Mouse (Mus musculus) heart, embryonic 13.5 days (tissue): Measurements from ENCODE around the gene Ap1s3. TPM values are rescaled to one million over a fixed set of nuclear protein-coding genes. Genes with fewer than 3 reads are reported as not detected.
"Not testable (repeated sequence)": the region's sequence is repeated elsewhere in the genome, so short reads cannot be mapped to it uniquely, and the experiment has no call there.

ENCODE experiments used
- ATAC-seq: fragments of 200-750 bp; cut with Nextera tagmentation; 2 replicates; pipeline ENCODE4 v1.8.0; 2017; ENCODE audit warnings: moderate TSS enrichment; ENCODE audit not compliant: insufficient number of reproducible peaks, low FRiP score, low TSS enrichment; ENCODE audit errors: extremely low read depth
- H3K27ac ChIP-seq: fragments of 300-500 bp; sonication (generic); replicated peaks from 2 replicates; pipeline ENCODE4 v1.5.1; 2015; ENCODE audit warnings: moderate library complexity, mild to moderate bottlenecking, inconsistent platforms
- H3K27me3 ChIP-seq: fragments of 300-500 bp; sonication (generic); replicated peaks from 2 replicates; pipeline ENCODE4 v1.6.1; 2015; ENCODE audit warnings: mild to moderate bottlenecking, inconsistent platforms
- H3K36me3 ChIP-seq: fragments of 300-500 bp; sonication (generic); 2 replicates; pipeline ENCODE4 v1.6.1; 2015; ENCODE audit warnings: mild to moderate bottlenecking, inconsistent platforms
- H3K4me1 ChIP-seq: fragments of 300-500 bp; sonication (generic); 2 replicates; pipeline ENCODE4 v1.6.1; 2015; ENCODE audit warnings: inconsistent platforms
- H3K4me2 ChIP-seq: fragments of 300-500 bp; sonication (generic); 2 replicates; pipeline ENCODE4 v1.6.1; 2015; ENCODE audit warnings: inconsistent platforms, mild to moderate bottlenecking, moderate library complexity
- H3K4me3 ChIP-seq: fragments of 300-500 bp; sonication (generic); 2 replicates; pipeline ENCODE4 v1.5.1; 2015; ENCODE audit warnings: moderate library complexity, mild to moderate bottlenecking, inconsistent platforms
- H3K9ac ChIP-seq: fragments of 300-500 bp; sonication (generic); 2 replicates; pipeline ENCODE4 v1.6.1; 2015; ENCODE audit warnings: inconsistent platforms, mild to moderate bottlenecking, moderate library complexity
- H3K9me3 ChIP-seq: fragments of 300-500 bp; sonication (generic); 2 replicates; pipeline ENCODE4 v1.6.1; 2016; ENCODE audit warnings: inconsistent platforms
- WGBS: fragments of 180-500 bp; shearing (Covaris S2); methylation state at CpG from one replicate; pipeline ENCODE4 v1.1.7; 2015; ENCODE audit warnings: mixed read lengths; 5-methylcytosine and 5-hydroxymethylcytosine counted together
- polyA plus RNA-seq: library from polyadenylated mRNA; unstranded; fragments of >200 nt; fragmentation: Nextera tagmentation; extraction: Ambion mirVana; gene quantifications from 2 replicates; pipeline ENCODE4 v1.2.1, GENCODE M21; 2015

Gene Ap1s3
- polyA plus RNA-seq, 1 experiment from 2014 or later: 0.13 TPM

GRCm38 (mm10) chr1:79631521-79631920, 40.3 kb downstream of the Ap1s3 start:
- ATAC-seq: no peak
- Histone ChIP-seq H3K4me1 (no peaks in the 10 kb centered on the region), H3K27ac (no peak overlapping the region), H3K36me3 (no peaks in the 10 kb centered on the region), H3K4me3 (no peak overlapping the region), H3K4me2 (no peak overlapping the region), H3K9ac (no peak overlapping the region), H3K27me3 (no peaks in the 10 kb centered on the region), H3K9me3 (no peaks in the 10 kb centered on the region)
- WGBS: 83% methylated on average over 4 of the region's 4 CpGs

GRCm38 (mm10) chr1:79629726-79630125, 42.0 kb downstream of the Ap1s3 start:
- Histone ChIP-seq H3K9ac (no peak overlapping the region), H3K9me3 (no peaks in the 10 kb centered on the region), H3K4me1 (no peaks in the 10 kb centered on the region), H3K4me3 (no peak overlapping the region), H3K27me3 (no peaks in the 10 kb centered on the region), H3K27ac (no peak overlapping the region), H3K4me2 (no peak overlapping the region), H3K36me3 (no peaks in the 10 kb centered on the region)
- 50% methylated on average over 5 of the region's 5 CpGs for WGBS
- ATAC-seq: no peak

GRCm38 (mm10) chr1:79626140-79626539, 45.6 kb downstream of the Ap1s3 start:
- no peak for ATAC-seq
- Histone ChIP-seq H3K27me3 (no peaks in the 10 kb centered on the region), H3K9ac (no peak overlapping the region), H3K27ac (no peak overlapping the region), H3K9me3 (no peaks in the 10 kb centered on the region), H3K4me1 (no peaks in the 10 kb centered on the region), H3K4me3 (no peak overlapping the region), H3K36me3 (no peaks in the 10 kb centered on the region), H3K4me2 (no peak overlapping the region)
- WGBS: 53% methylated on average over 4 of the region's 4 CpGs

GRCm38 (mm10) chr1:79619434-79619833, 52.3 kb downstream of the Ap1s3 start:
- H3K4me2 ChIP-seq: no peak overlapping the region
- H3K9me3 ChIP-seq: peaks cover 8% of the 10 kb centered on the region
- H3K4me1 ChIP-seq: no peaks in the 10 kb centered on the region
- H3K36me3 ChIP-seq: peaks cover 8% of the 10 kb centered on the region
- no peak overlapping the region for H3K27ac ChIP-seq
- no peaks in the 10 kb centered on the region for H3K27me3 ChIP-seq
- H3K4me3 ChIP-seq: no peak overlapping the region
- WGBS: 82% methylated on average over 2 of the region's 2 CpGs
- H3K9ac ChIP-seq: no peak overlapping the region
- no peak for ATAC-seq

GRCm38 (mm10) chr1:79616492-79616891, 55.3 kb downstream of the Ap1s3 start:
- H3K4me1 ChIP-seq: no peaks in the 10 kb centered on the region
- WGBS: 75% methylated on average over 2 of the region's 2 CpGs
- H3K4me2 ChIP-seq: no peak overlapping the region
- no peaks in the 10 kb centered on the region for H3K27me3 ChIP-seq
- no peak overlapping the region for H3K4me3 ChIP-seq
- H3K9ac ChIP-seq: no peak overlapping the region
- no peak for ATAC-seq
- peaks cover 10% of the 10 kb centered on the region for H3K9me3 ChIP-seq
- H3K27ac ChIP-seq: no peak overlapping the region
- peaks cover 8% of the 10 kb centered on the region for H3K36me3 ChIP-seq

- H3K27me3 ChIP-seq: no peaks in the 10 kb centered on the region
- no peak overlapping the region for H3K4me3 ChIP-seq
- H3K36me3 ChIP-seq: peaks cover 8% of the 10 kb centered on the region
- no peak overlapping the region for H3K4me2 ChIP-seq
- no peak overlapping the region for H3K9ac ChIP-seq
- 88% methylated on average over 6 of the region's 6 CpGs for WGBS
- H3K9me3 ChIP-seq: peaks cover 10% of the 10 kb centered on the region
- H3K4me1 ChIP-seq: no peaks in the 10 kb centered on the region
- no peak for ATAC-seq
- H3K27ac ChIP-seq: no peak overlapping the region
Measured at GRCm38 (mm10) chr1:79614456-79614855, 57.3 kb downstream of the Ap1s3 start.

- not testable (repeated sequence) for H3K4me1 ChIP-seq, H3K27me3 ChIP-seq, H3K4me3 ChIP-seq, H3K27ac ChIP-seq, H3K36me3 ChIP-seq, ATAC-seq, H3K4me2 ChIP-seq, H3K9ac ChIP-seq
- WGBS: 89% methylated on average over 5 of the region's 5 CpGs
- H3K9me3 ChIP-seq: peaks cover 10% of the 10 kb centered on the region
Measured at GRCm38 (mm10) chr1:79611271-79611670, 60.5 kb downstream of the Ap1s3 start.

- H3K4me3 ChIP-seq, H3K9me3 ChIP-seq, H3K4me2 ChIP-seq, H3K9ac ChIP-seq, H3K36me3 ChIP-seq, ATAC-seq, H3K27me3 ChIP-seq, H3K27ac ChIP-seq, H3K4me1 ChIP-seq: not testable (repeated sequence)
- whole genome bisulfite sequencing: 45% methylated on average over 5 of the region's 5 CpGs
Measured at GRCm38 (mm10) chr1:79608856-79609255, 62.9 kb downstream of the Ap1s3 start.

GRCm38 (mm10) chr1:79602500-79602899, 69.3 kb downstream of the Ap1s3 start:
- no peak for ATAC-seq
- no peaks in the 10 kb centered on the region for H3K9me3 ChIP-seq
- no peak overlapping the region for H3K4me2 ChIP-seq
- no peaks in the 10 kb centered on the region for H3K36me3 ChIP-seq
- H3K9ac ChIP-seq: no peak overlapping the region
- WGBS: 64% methylated on average over 2 of the region's 2 CpGs
- H3K4me1 ChIP-seq: no peaks in the 10 kb centered on the region
- no peak overlapping the region for H3K4me3 ChIP-seq
- H3K27ac ChIP-seq: no peak overlapping the region
- no peaks in the 10 kb centered on the region for H3K27me3 ChIP-seq

GRCm38 (mm10) chr1:79598385-79599178, 73.2 kb downstream of the Ap1s3 start:
- Histone ChIP-seq H3K4me3 (no peak overlapping the region), H3K27ac (no peak overlapping the region), H3K4me1 (no peaks in the 10 kb centered on the region), H3K36me3 (no peaks in the 10 kb centered on the region), H3K4me2 (no peak overlapping the region), H3K9me3 (no peaks in the 10 kb centered on the region), H3K9ac (no peak overlapping the region), H3K27me3 (no peaks in the 10 kb centered on the region)
- ATAC-seq: no peak
- WGBS: 64% methylated on average over 5 of the region's 5 CpGs

GRCm38 (mm10) chr1:79592721-79593277, 79.0 kb downstream of the Ap1s3 start:
- Histone ChIP-seq H3K4me2 (no peak overlapping the region), H3K4me3 (no peak overlapping the region), H3K36me3 (no peaks in the 10 kb centered on the region), H3K27ac (no peak overlapping the region), H3K27me3 (no peaks in the 10 kb centered on the region), H3K4me1 (peaks cover 31% of the 10 kb centered on the region), H3K9ac (no peak overlapping the region), H3K9me3 (no peaks in the 10 kb centered on the region)
- no peak for ATAC-seq
- WGBS: 37% methylated on average over 4 of the region's 4 CpGs

- WGBS: 70% methylated on average over 1 of the region's 1 CpGs
- Histone ChIP-seq H3K4me3 (no peak overlapping the region), H3K4me1 (peaks cover 35% of the 10 kb centered on the region)
Measured at GRCm38 (mm10) chr1:79591091-79591490, 80.7 kb downstream of the Ap1s3 start.

More at GRCm38 (mm10) chr1:79591091-79591490, 80.7 kb downstream of the Ap1s3 start:
- no peak overlapping the region for H3K4me2 ChIP-seq
- H3K27ac ChIP-seq: no peak overlapping the region
- ATAC-seq: no peak
- H3K9me3 ChIP-seq: no peaks in the 10 kb centered on the region
- H3K9ac ChIP-seq: no peak overlapping the region
- no peaks in the 10 kb centered on the region for H3K27me3 ChIP-seq
- no peaks in the 10 kb centered on the region for H3K36me3 ChIP-seq
